Comparison of ENCODE assay signal across 23 mouse cellular contexts in the genomic region with DNA sequence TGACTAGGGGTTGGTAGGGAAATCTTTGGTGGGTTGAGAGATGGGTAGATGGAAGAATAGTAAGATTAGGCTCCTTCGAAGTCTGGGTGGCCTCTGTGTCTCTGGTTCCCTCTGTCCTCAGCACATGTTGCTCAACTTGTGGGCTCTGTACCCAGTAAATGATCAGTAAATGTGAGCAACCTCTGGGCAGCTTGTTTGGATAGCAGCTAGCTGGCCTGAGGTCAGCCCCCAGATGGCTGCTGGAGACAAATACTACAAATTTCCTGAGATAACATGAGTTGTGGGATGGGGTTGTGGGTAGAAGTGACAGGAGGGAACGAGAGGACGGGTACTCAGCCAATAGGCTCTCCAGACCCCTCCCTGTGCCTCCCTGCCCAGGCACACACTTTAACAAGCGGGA. TPM values are rescaled to one million over a fixed set of nuclear protein-coding genes. Genes with fewer than 3 reads are reported as not detected.
DNase-seq lines count a peak whose midpoint lies in the region; ATAC-seq lines count a peak whose summit lies in the region.
"Had no signal": no experiment of that assay in that cellular context is flagged by ENCODE, and none has a peak within 500 bp of the region (broad histone marks: within the 10 kb centered on the region; RNA-seq: fewer than 3 reads in every experiment).

No protein-coding gene starts in this region.

- no peak for ATAC-seq in megakaryocyte, adult 5-6 weeks (ENCODE audit: poor library complexity, severe bottlenecking)
- ATAC-seq: forebrain, embryonic 13.5 days; hindbrain, embryonic 16.5 days; intestine, embryonic 15.5 days; midbrain, embryonic 13.5 days had no signal

- H3K9me3 ChIP-seq in heart, embryonic 10.5 days = no peaks in the 10 kb centered on the region
- peaks cover 3% of the 10 kb centered on the region; the same call in 1 of the 2 replicates for H3K9me3 ChIP-seq in megakaryocyte, embryonic 14.5 days
- no peaks in the 10 kb centered on the region for H3K9me3 ChIP-seq in limb, embryonic 10.5 days (replicated peaks)
- H3K9me3 ChIP-seq: embryonic facial prominence, embryonic 15.5 days; forebrain, embryonic 13.5 days; G1E; heart, embryonic 15.5 days; intestine, embryonic 15.5 days; midbrain, embryonic 13.5 days had no signal

- DNase-seq in heart, embryonic 10.5 days (ENCODE audit: low spot score) = no peak
- no peak for DNase-seq in heart, adult 8-10 months (ENCODE audit: low spot score)
- no peak for DNase-seq in limb, embryonic 10.5 days (ENCODE audit: low spot score)
- no peak for DNase-seq in thymus, postnatal 36 days
- DNase-seq in yolk sac, embryonic 10.5 days (ENCODE audit: low spot score) = no peak
- DNase-seq: adrenal gland, postnatal 14 days; cerebellum, adult 11-12 months; cerebellum, adult 9-11 months; gastrocnemius, postnatal 36 days; kidney, adult 8-10 months; kidney, postnatal 4 days; lung, postnatal 36 days; right cerebral cortex, postnatal 14 days had no signal

- H3K4me3 ChIP-seq in heart, embryonic 10.5 days = no peak overlapping the region
- peak overlapping the region; percentile 23 for H3K4me3 ChIP-seq in megakaryocyte, embryonic 14.5 days (replicated peaks)
- no peak overlapping the region for H3K4me3 ChIP-seq in limb, embryonic 10.5 days
- H3K4me3 ChIP-seq: embryonic facial prominence, embryonic 15.5 days; forebrain, embryonic 13.5 days; heart, embryonic 15.5 days; intestine, embryonic 15.5 days; midbrain, embryonic 13.5 days had no signal

- no peaks in the 10 kb centered on the region for H3K36me3 ChIP-seq in heart, embryonic 10.5 days
- no peaks in the 10 kb centered on the region for H3K36me3 ChIP-seq in megakaryocyte, embryonic 14.5 days (replicated peaks; ENCODE audit: low read length)
- H3K36me3 ChIP-seq in limb, embryonic 10.5 days = no peaks in the 10 kb centered on the region
- H3K36me3 ChIP-seq: embryonic facial prominence, embryonic 15.5 days; G1E; heart, embryonic 15.5 days; intestine, embryonic 15.5 days; midbrain, embryonic 13.5 days had no signal

- no peaks in the 10 kb centered on the region for H3K27me3 ChIP-seq in heart, embryonic 10.5 days (ENCODE audit: insufficient read depth, poor library complexity, severe bottlenecking)
- peaks cover 93% of the 10 kb centered on the region for H3K27me3 ChIP-seq in megakaryocyte, embryonic 14.5 days (replicated peaks)
- no peaks in the 10 kb centered on the region for H3K27me3 ChIP-seq in limb, embryonic 10.5 days (ENCODE audit: low read depth, poor library complexity, severe bottlenecking)
- H3K27me3 ChIP-seq: embryonic facial prominence, embryonic 15.5 days; forebrain, embryonic 13.5 days; heart, embryonic 15.5 days; intestine, embryonic 15.5 days had no signal

- peak overlapping the region; percentile 50 for H3K27ac ChIP-seq in heart, embryonic 10.5 days
- H3K27ac ChIP-seq in limb, embryonic 10.5 days = peak overlapping the region; percentile 57; the same call in 1 of the 2 replicates
- H3K27ac ChIP-seq: embryonic facial prominence, embryonic 15.5 days; forebrain, embryonic 13.5 days; intestine, embryonic 15.5 days; kidney, postnatal 0 days; midbrain, embryonic 13.5 days had no signal

- H3K4me1 ChIP-seq in heart, embryonic 10.5 days = peaks cover 68% of the 10 kb centered on the region
- H3K4me1 ChIP-seq in megakaryocyte, embryonic 14.5 days = peaks cover 40% of the 10 kb centered on the region
- peaks cover 61% of the 10 kb centered on the region for H3K4me1 ChIP-seq in limb, embryonic 10.5 days

- WGBS in heart, embryonic 10.5 days = 23% methylated on average over 4 of the region's 4 CpGs
- 39% methylated on average over 4 of the region's 4 CpGs for WGBS in limb, embryonic 10.5 days

RNA-seq across cellular contexts. Expression of gene Zcchc24, which starts 4.2 kb away (rescaled TPM):
- polyA plus RNA-seq in heart, embryonic 10.5 days (2016; fragmentation: Nextera tagmentation; extraction: Ambion mirVana) = 15.2 and 16.9 TPM in 2 replicates
- total RNA-seq in heart, adult 8-10 months (2022) = 10 to 100 TPM; 28.3 to 37.1 (median 32.0) TPM
- 0.96 and 1.7 TPM in 2 replicates for polyA plus RNA-seq in megakaryocyte, embryonic 14.5 days (2012; ENCODE audit: insufficient read depth, low replicate concordance)
- total RNA-seq in megakaryocyte, adult 5-6 weeks (2015) = 33.6 and 37.0 TPM in 2 replicates
- total RNA-seq in megakaryocyte, adult 5-6 weeks (2017) = 23.2 and 24.1 TPM in 2 replicates
- polyA plus RNA-seq in limb, embryonic 10.5 days (2016; fragmentation: Nextera tagmentation; extraction: Ambion mirVana) = 9.9 and 17.0 TPM in 2 replicates
- polyA plus RNA-seq: G1E had no signal
